Mouse (Mus musculus): Measurements from ENCODE around the gene Spi1. TPM values are rescaled to one million over a fixed set of nuclear protein-coding genes. Genes with fewer than 3 reads are reported as not detected.

The Spi1 gene
- polyA plus RNA-seq, 1 experiment from 2014 or later = 3.0 TPM

- Histone ChIP-seq H3K9me3 (replicated peaks; ENCODE audit: control insufficient read depth, low read length) (no peaks in the 10 kb centered on the region), H3K27ac (replicated peaks; ENCODE audit: low read depth, low read length) (no peak overlapping the region), H3K4me1 (ENCODE audit: control insufficient read depth, insufficient read depth, low read length) (no peaks in the 10 kb centered on the region), H3K27me3 (ENCODE audit: control insufficient read depth, insufficient read depth, low read length) (no peaks in the 10 kb centered on the region), H3K4me3 (ENCODE audit: low read depth, low read length) (no peak overlapping the region), H3K9ac (replicated peaks; ENCODE audit: low read length) (no peak overlapping the region), H3K36me3 (replicated peaks; ENCODE audit: control insufficient read depth, insufficient read depth, low read depth, low read length) (no peaks in the 10 kb centered on the region), H3K4me2 (ENCODE audit: low read depth, low read length) (no peak overlapping the region)
- 87% methylated on average over 3 of the region's 3 CpGs for WGBS
- no peak for ATAC-seq (replicated peaks; ENCODE audit: insufficient number of reproducible peaks, low FRiP score, low TSS enrichment, low read depth)
- DNase-seq (ENCODE audit: low spot score) = no peak
Measured at GRCm38 (mm10) chr2:91154091-91154490, 71.9 kb downstream of the Spi1 start.

GRCm38 (mm10) chr2:91157002-91157752, 75.0 kb downstream of the Spi1 start:
- ATAC-seq (replicated peaks; ENCODE audit: insufficient number of reproducible peaks, low FRiP score, low TSS enrichment, low read depth) = no peak
- H3K36me3 ChIP-seq (replicated peaks; ENCODE audit: control insufficient read depth, insufficient read depth, low read depth, low read length) = no peaks in the 10 kb centered on the region
- H3K4me3 ChIP-seq (ENCODE audit: low read depth, low read length) = no peak overlapping the region
- 57% methylated on average over 6 of the region's 6 CpGs for WGBS
- DNase-seq (ENCODE audit: low spot score) = no peak
- H3K27ac ChIP-seq (replicated peaks; ENCODE audit: low read depth, low read length) = no peak overlapping the region
- no peaks in the 10 kb centered on the region for H3K9me3 ChIP-seq (replicated peaks; ENCODE audit: control insufficient read depth, low read length)
- no peaks in the 10 kb centered on the region for H3K27me3 ChIP-seq (ENCODE audit: control insufficient read depth, insufficient read depth, low read length)
- no peak overlapping the region for H3K4me2 ChIP-seq (ENCODE audit: low read depth, low read length)
- no peaks in the 10 kb centered on the region for H3K4me1 ChIP-seq (ENCODE audit: control insufficient read depth, insufficient read depth, low read length)
- no peak overlapping the region for H3K9ac ChIP-seq (replicated peaks; ENCODE audit: low read length)

DNA sequence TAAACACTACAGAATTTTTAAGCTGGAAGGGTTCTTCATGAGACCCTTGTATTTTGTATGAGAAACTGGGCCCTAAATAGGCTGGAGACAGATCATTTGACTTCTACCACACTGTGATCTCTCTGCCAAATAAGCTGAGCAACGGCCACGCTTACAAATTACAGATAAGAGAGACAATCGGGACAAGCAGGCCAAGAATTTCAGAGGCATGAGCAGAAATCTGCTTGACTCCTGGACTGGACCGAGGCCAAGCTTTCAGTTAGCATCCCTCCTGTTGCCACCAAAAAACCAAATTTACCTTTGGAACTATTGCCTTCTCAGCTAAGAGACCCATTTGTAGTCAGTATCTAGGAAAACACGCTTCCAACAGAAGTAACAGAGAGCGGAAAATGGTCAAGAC, 78.4 kb downstream of the Spi1 start:
- Histone ChIP-seq H3K27ac (replicated peaks; ENCODE audit: low read depth, low read length) (no peak overlapping the region), H3K9ac (replicated peaks; ENCODE audit: low read length) (no peak overlapping the region), H3K27me3 (ENCODE audit: control insufficient read depth, insufficient read depth, low read length) (no peaks in the 10 kb centered on the region), H3K4me1 (ENCODE audit: control insufficient read depth, insufficient read depth, low read length) (no peaks in the 10 kb centered on the region), H3K36me3 (replicated peaks; ENCODE audit: control insufficient read depth, insufficient read depth, low read depth, low read length) (no peaks in the 10 kb centered on the region; the same call in 1 of the 2 replicates), H3K4me3 (ENCODE audit: low read depth, low read length) (no peak overlapping the region), H3K4me2 (ENCODE audit: low read depth, low read length) (no peak overlapping the region), H3K9me3 (replicated peaks; ENCODE audit: control insufficient read depth, low read length) (no peaks in the 10 kb centered on the region)
- 87% methylated on average over 6 of the region's 6 CpGs for WGBS
- DNase-seq (ENCODE audit: low spot score) (no peak), ATAC-seq (replicated peaks; ENCODE audit: insufficient number of reproducible peaks, low FRiP score, low TSS enrichment, low read depth) (no peak)

DNA sequence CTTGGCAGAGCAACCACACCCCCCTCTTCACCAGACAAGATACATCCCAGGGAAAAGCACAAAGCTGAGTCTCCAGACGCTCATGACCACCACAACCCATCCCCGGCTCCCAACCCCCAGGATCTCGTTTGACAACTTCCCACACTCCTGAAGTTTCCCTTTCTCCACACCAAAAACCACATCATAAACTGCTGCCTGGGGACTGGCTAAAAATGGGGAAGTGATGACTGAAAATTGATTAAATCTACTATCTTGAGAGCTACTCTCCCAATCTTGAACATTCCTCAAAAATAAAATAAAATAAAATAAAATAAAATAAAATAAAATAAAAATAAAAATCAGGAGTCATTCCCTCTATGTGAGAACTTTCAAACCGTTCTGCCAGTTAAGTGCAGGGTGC, 80.8 kb downstream of the Spi1 start:
- no peak overlapping the region for H3K4me3 ChIP-seq (ENCODE audit: low read depth, low read length)
- H3K9me3 ChIP-seq (replicated peaks; ENCODE audit: control insufficient read depth, low read length) = no peaks in the 10 kb centered on the region
- no peaks in the 10 kb centered on the region for H3K27me3 ChIP-seq (ENCODE audit: control insufficient read depth, insufficient read depth, low read length)
- H3K27ac ChIP-seq (replicated peaks; ENCODE audit: low read depth, low read length) = no peak overlapping the region
- H3K36me3 ChIP-seq (replicated peaks; ENCODE audit: control insufficient read depth, insufficient read depth, low read depth, low read length) = no peaks in the 10 kb centered on the region; the same call in 1 of the 2 replicates
- H3K4me1 ChIP-seq (ENCODE audit: control insufficient read depth, insufficient read depth, low read length) = no peaks in the 10 kb centered on the region
- H3K9ac ChIP-seq (replicated peaks; ENCODE audit: low read length) = no peak overlapping the region
- DNase-seq (ENCODE audit: low spot score) (no peak), ATAC-seq (replicated peaks; ENCODE audit: insufficient number of reproducible peaks, low FRiP score, low TSS enrichment, low read depth) (no peak)
- no peak overlapping the region for H3K4me2 ChIP-seq (ENCODE audit: low read depth, low read length)
- WGBS = 87% methylated on average over 4 of the region's 4 CpGs

DNA sequence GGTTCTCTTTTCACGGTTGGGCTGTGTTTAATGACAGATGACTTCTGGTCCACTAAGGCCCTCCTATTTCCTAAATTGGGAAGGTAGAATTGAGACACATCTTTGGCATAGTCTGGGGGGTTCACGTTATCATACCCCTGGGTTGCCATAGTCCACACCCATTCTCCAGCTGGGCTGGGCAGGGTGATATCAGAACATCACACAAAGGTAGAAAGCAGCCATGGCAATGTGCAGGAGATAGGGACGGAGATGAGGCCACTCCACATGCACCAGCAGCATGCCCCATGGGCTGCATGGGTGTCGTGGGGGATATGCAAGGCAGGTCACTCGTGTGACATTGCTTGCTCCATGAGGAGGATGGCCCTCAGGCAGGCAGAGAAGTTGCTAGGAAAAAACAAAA, 81.3 kb downstream of the Spi1 start:
- WGBS = 85% methylated on average over 5 of the region's 5 CpGs
- no peak for DNase-seq (ENCODE audit: low spot score)
- Histone ChIP-seq H3K4me3 (ENCODE audit: low read depth, low read length) (no peak overlapping the region), H3K36me3 (replicated peaks; ENCODE audit: control insufficient read depth, insufficient read depth, low read depth, low read length) (no peaks in the 10 kb centered on the region; the same call in 1 of the 2 replicates), H3K9me3 (replicated peaks; ENCODE audit: control insufficient read depth, low read length) (no peaks in the 10 kb centered on the region), H3K9ac (replicated peaks; ENCODE audit: low read length) (no peak overlapping the region), H3K4me2 (ENCODE audit: low read depth, low read length) (no peak overlapping the region), H3K27me3 (ENCODE audit: control insufficient read depth, insufficient read depth, low read length) (no peaks in the 10 kb centered on the region), H3K4me1 (ENCODE audit: control insufficient read depth, insufficient read depth, low read length) (no peaks in the 10 kb centered on the region), H3K27ac (replicated peaks; ENCODE audit: low read depth, low read length) (no peak overlapping the region)
- ATAC-seq (replicated peaks; ENCODE audit: insufficient number of reproducible peaks, low FRiP score, low TSS enrichment, low read depth) = no peak

DNA sequence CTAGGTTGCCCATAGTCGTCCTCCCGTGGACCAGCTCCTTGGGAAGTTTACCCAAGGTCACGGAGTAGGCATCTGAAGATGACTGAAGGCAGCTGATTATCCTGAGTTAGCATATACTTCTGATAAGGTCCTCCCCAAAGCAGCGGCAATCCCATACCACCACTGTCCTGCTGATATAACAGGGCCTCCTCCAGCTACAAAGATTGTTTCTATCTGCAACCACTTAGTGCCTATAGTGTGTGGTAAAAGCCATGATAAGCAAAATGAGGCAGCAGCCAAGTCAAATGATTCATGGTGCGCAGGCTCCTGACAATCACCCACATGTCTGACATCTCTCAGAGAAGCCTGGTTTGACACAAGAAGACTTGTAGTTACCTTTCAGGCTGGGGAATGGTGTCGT, 82.8 kb downstream of the Spi1 start:
- no peak overlapping the region for H3K4me3 ChIP-seq (ENCODE audit: low read depth, low read length)
- no peaks in the 10 kb centered on the region for H3K27me3 ChIP-seq (ENCODE audit: control insufficient read depth, insufficient read depth, low read length)
- H3K27ac ChIP-seq (replicated peaks; ENCODE audit: low read depth, low read length) = no peak overlapping the region
- no peaks in the 10 kb centered on the region for H3K9me3 ChIP-seq (replicated peaks; ENCODE audit: control insufficient read depth, low read length)
- ATAC-seq (replicated peaks; ENCODE audit: insufficient number of reproducible peaks, low FRiP score, low TSS enrichment, low read depth) = no peak
- no peaks in the 10 kb centered on the region; the same call in 1 of the 2 replicates for H3K36me3 ChIP-seq (replicated peaks; ENCODE audit: control insufficient read depth, insufficient read depth, low read depth, low read length)
- no peak overlapping the region for H3K9ac ChIP-seq (replicated peaks; ENCODE audit: low read length)
- WGBS = 90% methylated on average over 6 of the region's 6 CpGs
- DNase-seq (ENCODE audit: low spot score) = no peak
- no peaks in the 10 kb centered on the region for H3K4me1 ChIP-seq (ENCODE audit: control insufficient read depth, insufficient read depth, low read length)
- no peak overlapping the region for H3K4me2 ChIP-seq (ENCODE audit: low read depth, low read length)

Other genes starting within 250 kb of the Spi1 start
- 239 and 261 TPM in 2 replicates for gene Mtch2, start 235.2 kb upstream of the Spi1 start, polyA plus RNA-seq (2014; fragmentation: Nextera tagmentation; extraction: Ambion mirVana)
- 12.8 and 13.7 TPM in 2 replicates for gene C1qtnf4, start 196.5 kb upstream of the Spi1 start, polyA plus RNA-seq (2014; fragmentation: Nextera tagmentation; extraction: Ambion mirVana)
- gene Kbtbd4, start 177.7 kb upstream of the Spi1 start, polyA plus RNA-seq (2014; fragmentation: Nextera tagmentation; extraction: Ambion mirVana) = 51.4 and 53.1 TPM in 2 replicates
- 227 and 230 TPM in 2 replicates for gene Ndufs3, start 177.6 kb upstream of the Spi1 start, polyA plus RNA-seq (2014; fragmentation: Nextera tagmentation; extraction: Ambion mirVana)
- 76.6 and 81.3 TPM in 2 replicates for gene Celf1, start 142.0 kb upstream of the Spi1 start, polyA plus RNA-seq (2014; fragmentation: Nextera tagmentation; extraction: Ambion mirVana)
- gene Rapsn, start 46.8 kb upstream of the Spi1 start, polyA plus RNA-seq (2014; fragmentation: Nextera tagmentation; extraction: Ambion mirVana) = 3.5 and 4.5 TPM in 2 replicates
- 388 and 406 TPM in 2 replicates for gene Psmc3, start 28.4 kb upstream of the Spi1 start, polyA plus RNA-seq (2014; fragmentation: Nextera tagmentation; extraction: Ambion mirVana)
- gene Slc39a13, start 12.0 kb upstream of the Spi1 start, polyA plus RNA-seq (2014; fragmentation: Nextera tagmentation; extraction: Ambion mirVana) = 22.0 and 22.1 TPM in 2 replicates
- gene Mybpc3, start 35.8 kb downstream of the Spi1 start, polyA plus RNA-seq (2014; fragmentation: Nextera tagmentation; extraction: Ambion mirVana) = 0.25 and 1.6 TPM in 2 replicates
- 7.9 and 8.0 TPM in 2 replicates for gene Madd, start 101.4 kb downstream of the Spi1 start, polyA plus RNA-seq (2014; fragmentation: Nextera tagmentation; extraction: Ambion mirVana)
- 0.91 and 0.95 TPM in 2 replicates for gene Nr1h3, start 120.4 kb downstream of the Spi1 start, polyA plus RNA-seq (2014; fragmentation: Nextera tagmentation; extraction: Ambion mirVana)
- 31.1 and 37.2 TPM in 2 replicates for gene Acp2, start 120.5 kb downstream of the Spi1 start, polyA plus RNA-seq (2014; fragmentation: Nextera tagmentation; extraction: Ambion mirVana)
- 11.4 and 12.6 TPM in 2 replicates for gene Ddb2, start 154.6 kb downstream of the Spi1 start, polyA plus RNA-seq (2014; fragmentation: Nextera tagmentation; extraction: Ambion mirVana)
- gene Pacsin3, start 173.6 kb downstream of the Spi1 start, polyA plus RNA-seq (2014; fragmentation: Nextera tagmentation; extraction: Ambion mirVana) = 20.1 and 23.0 TPM in 2 replicates
- 82.9 and 83.6 TPM in 2 replicates for gene Arfgap2, start 182.6 kb downstream of the Spi1 start, polyA plus RNA-seq (2014; fragmentation: Nextera tagmentation; extraction: Ambion mirVana)